Mouse (Mus musculus) retina, embryonic 14.5 days (tissue): Measurements from ENCODE around the gene Mcf2l.

Source experiments
- DNase-seq: peaks from one replicate; pipeline ENCODE4 v3.0.0-alpha.2; 2015; ENCODE audit warnings: low spot score

Gene Mcf2l

DNA sequence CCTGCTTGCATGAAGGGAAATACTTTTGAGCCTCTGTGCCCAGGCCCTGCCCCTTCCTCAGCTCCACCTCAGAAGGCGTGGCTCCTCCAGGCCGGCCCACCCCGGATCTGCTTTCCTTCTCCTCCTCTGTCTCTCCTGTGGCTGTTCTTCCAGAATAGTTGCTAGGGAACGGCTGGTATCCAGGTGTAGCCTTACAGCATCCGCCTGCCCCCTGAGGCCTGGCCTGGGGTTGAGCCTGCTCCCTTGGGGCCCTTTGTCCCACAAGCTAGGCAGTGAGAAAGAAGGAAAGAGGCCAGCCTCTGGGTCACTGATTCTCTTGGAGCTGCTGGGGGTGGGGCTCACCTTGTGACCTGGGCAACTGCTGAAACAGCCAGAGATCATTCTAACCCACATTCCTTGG, 38.4 kb downstream of the Mcf2l start:
- DNase-seq: peak; percentile 50

DNA sequence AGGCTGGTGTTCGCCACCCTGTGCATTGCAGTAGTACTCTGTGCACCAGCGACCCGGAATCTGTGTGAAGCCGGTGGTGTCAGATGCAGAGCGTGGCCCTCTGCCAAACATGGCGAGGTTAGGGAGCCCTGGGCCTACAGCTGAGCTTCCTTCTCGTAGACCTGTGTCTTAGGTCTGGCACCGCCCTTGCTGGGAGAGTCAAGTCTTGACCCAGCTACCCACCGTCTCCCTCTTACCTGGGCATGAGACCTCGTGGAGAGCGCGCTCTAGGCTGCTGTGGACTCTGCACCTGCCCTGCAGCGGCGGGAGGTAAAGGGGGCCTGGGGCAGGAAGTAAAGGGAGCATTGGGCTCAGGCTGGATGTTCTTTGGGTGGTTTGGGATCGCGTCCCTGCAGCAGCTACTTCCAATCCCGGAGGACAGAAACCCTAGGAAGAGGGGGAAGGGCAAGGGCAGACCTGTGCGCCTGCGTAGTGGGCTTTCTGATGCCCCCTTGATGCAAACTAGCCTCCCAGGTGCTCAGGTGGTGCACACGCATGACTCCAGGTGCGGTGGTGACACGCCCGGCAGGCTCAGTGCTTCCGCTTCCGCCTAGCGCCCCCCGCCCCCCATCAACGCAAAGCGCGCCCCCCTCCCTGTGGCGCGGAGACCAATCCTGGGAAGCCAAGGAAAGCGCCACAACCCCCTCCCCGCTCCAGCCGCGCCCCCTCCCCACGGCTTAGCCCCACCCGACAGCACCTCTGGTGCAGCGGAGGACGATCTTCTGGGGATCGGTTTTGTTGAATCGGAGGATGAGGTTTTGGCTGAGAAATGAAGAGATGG, 41.8 kb downstream of the Mcf2l start:
- DNase-seq: peak; percentile 63

- DNase-seq: no peak
Observed at GRCm38 (mm10) chr8:12916156-12916900, 42.7 kb downstream of the Mcf2l start.

DNA sequence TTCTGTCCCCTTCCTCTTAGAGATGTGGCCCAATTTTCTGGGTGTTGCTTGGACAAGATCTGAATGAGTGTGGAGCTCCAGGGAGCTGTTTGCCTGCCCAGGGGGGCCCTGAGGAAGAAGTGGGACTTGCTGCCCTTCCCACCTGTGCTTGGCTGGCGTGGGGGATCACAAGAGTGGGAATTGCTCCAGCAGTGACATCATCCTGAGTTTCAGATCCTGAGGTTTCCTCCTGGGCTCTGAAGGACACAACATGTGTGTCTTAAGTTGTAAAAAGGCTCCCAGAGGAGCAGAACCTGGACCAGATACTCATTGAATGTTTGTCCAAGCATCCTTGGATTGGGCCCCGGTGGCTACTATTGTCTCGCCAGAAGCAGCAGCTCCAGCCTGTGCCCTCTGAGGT, 43.4 kb downstream of the Mcf2l start:
- DNase-seq: no peak

GRCm38 (mm10) chr8:12917831-12918230, 44.2 kb downstream of the Mcf2l start:
- DNase-seq: no peak

GRCm38 (mm10) chr8:12920599-12920998, 47.0 kb downstream of the Mcf2l start:
- DNase-seq: no peak

- DNase-seq: no peak
Observed at GRCm38 (mm10) chr8:12925051-12925450, 51.4 kb downstream of the Mcf2l start.

- no peak for DNase-seq
Observed at GRCm38 (mm10) chr8:12925941-12926381, 52.4 kb downstream of the Mcf2l start.

GRCm38 (mm10) chr8:12927204-12927983, 53.8 kb downstream of the Mcf2l start:
- DNase-seq: peak; percentile 87

DNA sequence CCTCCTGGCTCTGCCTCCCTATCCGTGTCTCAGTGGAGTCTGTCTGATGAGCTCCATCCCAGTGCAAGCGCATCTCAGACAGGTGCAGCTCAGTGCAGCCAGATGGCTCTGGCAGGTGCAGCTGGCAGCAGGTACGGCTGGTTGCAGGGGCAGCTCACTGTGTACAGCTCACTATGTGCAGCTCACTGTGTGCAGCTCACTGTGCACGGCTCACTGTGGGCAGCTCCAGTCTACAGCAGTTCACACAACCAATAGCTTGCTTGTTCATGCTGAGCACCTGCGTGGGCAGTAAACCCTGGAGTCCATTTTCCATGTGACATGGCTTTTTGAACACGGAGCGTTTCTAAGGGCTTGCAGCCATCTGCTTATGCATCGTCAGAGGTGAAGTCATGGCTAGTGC, 54.4 kb downstream of the Mcf2l start:
- DNase-seq: no peak

DNA sequence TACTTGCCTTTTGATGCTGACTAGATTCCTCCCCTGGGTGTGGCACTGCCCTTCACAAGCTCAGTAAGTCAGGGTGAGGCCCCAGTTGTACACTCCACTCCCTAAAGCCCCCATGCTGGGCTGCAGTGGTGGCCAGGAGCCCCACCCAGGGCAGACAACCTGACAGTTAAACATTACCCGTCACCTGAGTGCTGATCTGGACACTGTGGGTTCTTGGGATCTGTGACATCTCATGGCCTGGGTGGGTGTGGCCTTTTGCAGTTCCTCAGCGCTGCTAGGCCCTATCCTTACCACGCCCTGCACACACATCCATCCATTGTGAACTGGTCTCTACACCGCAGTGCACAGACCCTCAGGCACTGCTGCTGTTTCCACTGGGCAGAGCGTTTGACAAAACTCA, 55.3 kb downstream of the Mcf2l start:
- no peak for DNase-seq

- DNase-seq: no peak
Observed at GRCm38 (mm10) chr8:12930290-12930689, 56.7 kb downstream of the Mcf2l start.

GRCm38 (mm10) chr8:12931426-12931825, 57.8 kb downstream of the Mcf2l start:
- no peak for DNase-seq

DNA sequence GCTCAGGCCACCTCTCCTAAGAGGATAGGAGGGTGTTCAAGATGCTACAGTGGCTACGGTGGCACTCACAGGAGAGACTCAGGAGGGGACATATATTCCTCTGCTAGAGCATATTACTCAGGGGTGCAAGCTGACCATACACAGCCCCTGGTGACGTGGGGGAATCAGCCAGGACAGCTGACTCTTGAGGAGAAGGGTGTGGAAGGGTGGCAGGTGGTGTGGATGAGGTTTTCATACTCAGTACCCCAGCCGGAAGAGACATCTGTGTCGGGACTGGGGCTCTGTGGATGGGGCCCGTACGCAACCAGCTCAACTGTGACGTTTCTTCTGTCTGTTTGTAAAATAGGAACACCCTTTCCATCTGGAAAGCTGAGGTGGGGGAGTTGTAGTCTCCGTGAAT, 58.9 kb downstream of the Mcf2l start:
- no peak for DNase-seq

DNA sequence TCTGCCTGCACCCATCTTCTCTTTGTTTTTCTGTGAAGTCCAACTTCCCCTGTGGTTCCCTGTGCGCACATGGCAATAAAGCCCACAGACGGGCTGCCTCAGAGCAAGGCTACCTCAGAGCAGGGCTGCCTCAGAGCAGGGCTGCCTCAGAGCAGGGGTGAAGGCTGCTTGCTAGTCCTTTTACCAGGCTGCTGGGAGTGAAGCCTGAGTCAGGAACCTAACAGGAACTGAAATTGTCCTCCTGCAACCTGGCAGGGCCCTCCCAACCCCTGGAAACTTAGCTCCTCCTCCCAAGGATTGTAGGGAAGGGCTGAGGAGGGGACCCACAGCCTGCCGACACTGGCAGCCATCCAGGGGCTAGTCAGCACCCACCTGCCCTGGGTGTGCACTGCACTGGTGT, 60.2 kb downstream of the Mcf2l start:
- DNase-seq: no peak

DNA sequence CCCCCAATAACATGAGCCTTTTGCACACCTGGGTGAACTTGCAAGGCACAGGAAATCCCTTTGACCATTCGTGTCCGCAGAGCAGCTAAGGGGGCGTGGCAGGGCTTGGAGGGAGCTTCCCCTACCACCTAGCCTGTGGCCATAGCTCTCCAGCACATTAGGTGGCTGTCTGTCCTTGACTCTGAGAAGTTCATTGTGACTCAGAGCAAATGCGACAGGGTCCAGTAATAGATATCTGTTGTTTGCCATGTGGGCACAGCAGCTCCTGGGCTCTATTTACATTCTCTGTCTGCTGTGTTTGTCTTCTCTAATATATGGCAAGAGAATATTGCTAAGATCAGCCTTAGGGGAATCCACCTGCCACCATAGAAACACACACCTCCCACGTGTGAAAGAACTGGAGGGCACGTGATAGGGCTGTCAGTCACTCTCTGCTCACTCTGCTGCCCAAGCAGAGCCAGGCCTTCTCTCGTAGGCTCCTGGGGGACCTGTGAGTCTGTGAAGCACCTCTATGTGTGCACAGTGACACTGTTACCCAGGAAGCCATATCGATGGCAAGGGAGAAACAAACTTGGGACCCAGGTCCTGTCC, 60.9 kb downstream of the Mcf2l start:
- DNase-seq: no peak

- DNase-seq: no peak
Observed at GRCm38 (mm10) chr8:12940549-12940948, 66.9 kb downstream of the Mcf2l start.

DNA sequence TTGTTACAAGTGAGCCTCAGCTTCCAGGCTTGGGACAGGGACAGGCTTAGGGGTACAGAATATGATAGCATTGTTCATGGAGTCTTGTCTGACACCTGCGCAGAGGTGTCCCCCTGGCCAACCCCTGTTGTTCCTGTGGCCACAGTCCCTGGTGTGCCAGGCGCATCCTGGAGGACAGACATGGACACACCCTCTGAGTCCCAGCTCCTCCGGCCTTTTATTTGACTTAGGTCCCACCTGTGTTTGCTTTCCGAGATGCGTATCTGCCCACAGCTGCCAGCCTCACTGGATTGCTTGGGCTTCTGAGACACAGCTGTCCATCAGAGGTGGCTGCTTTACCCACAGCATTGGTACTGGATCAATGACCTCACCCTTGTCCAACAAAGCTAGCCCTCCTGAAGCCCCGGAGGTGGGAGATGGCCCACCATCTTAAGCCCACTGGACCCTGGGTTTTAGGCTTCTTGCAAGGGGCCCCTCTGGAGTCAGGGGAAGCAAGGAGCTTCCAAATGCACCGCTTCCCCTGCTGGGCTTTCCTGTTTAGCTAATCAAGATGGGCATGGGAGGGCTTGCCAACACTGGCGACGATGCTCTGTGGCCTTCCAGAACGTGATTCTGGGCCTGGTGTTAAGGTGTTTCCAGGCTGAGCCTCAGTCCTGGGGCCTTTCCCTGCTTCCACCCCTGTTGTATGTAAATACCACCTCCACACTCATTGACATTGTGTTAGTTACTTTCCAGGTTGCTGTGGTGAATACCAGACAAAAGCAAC, 67.7 kb downstream of the Mcf2l start:
- no peak for DNase-seq

GRCm38 (mm10) chr8:12947604-12948573, 74.3 kb downstream of the Mcf2l start:
- DNase-seq: peak; percentile 75

- peak; percentile 66 for DNase-seq
Observed at GRCm38 (mm10) chr8:12948574-12948961, 75.0 kb downstream of the Mcf2l start.
